Mouse (Mus musculus) C2C12 (cell line): ENCODE measurements around the gene Ctsf. TPM values are rescaled to one million over a fixed set of nuclear protein-coding genes. Genes with fewer than 3 reads are reported as not detected.

Experiments
- H3K27me3 ChIP-seq: one replicate; pipeline ENCODE4 v1.6.1; 2011; ENCODE audit not compliant: control insufficient read depth, insufficient read depth, insufficient read length
- H3K36me3 ChIP-seq: one replicate; pipeline ENCODE4 v1.6.1; 2011; ENCODE audit not compliant: control insufficient read depth, insufficient read depth
- H3K4me3 ChIP-seq: one replicate; pipeline ENCODE4 v1.5.1; 2011; ENCODE audit warnings: mild to moderate bottlenecking, control low read depth; ENCODE audit not compliant: poor library complexity, insufficient read depth, severe bottlenecking
- H3K79me2 ChIP-seq: one replicate; pipeline ENCODE4 v1.6.1; 2011; ENCODE audit not compliant: control insufficient read depth, insufficient read depth
- H3K79me3 ChIP-seq: one replicate; pipeline ENCODE4 v1.6.1; 2011; ENCODE audit warnings: low read depth, control low read depth
- H3ac ChIP-seq: one replicate; pipeline ENCODE3; 2011; ENCODE audit warnings: low read depth; ENCODE audit not compliant: control insufficient read depth, insufficient read length
- CEBPB ChIP-seq: IDR thresholded peaks from one replicate; pipeline ENCODE4 v1.6.1; 2011; ENCODE audit warnings: low read depth, mild to moderate bottlenecking, control low read depth, moderate library complexity
- CTCF ChIP-seq: IDR thresholded peaks from one replicate; pipeline ENCODE4 v1.5.1; 2011; ENCODE audit not compliant: control insufficient read depth, insufficient read depth, insufficient read length
- FOSL1 ChIP-seq: IDR thresholded peaks from one replicate; pipeline ENCODE4 v1.8.0; 2011; ENCODE audit warnings: mild to moderate bottlenecking, low read length; ENCODE audit not compliant: poor library complexity, insufficient read depth, severe bottlenecking
- MAX ChIP-seq: IDR thresholded peaks from one replicate; pipeline ENCODE4 v1.6.1; 2011; ENCODE audit warnings: mild to moderate bottlenecking, control low read depth
- MYOD1 ChIP-seq: IDR thresholded peaks from one replicate; pipeline ENCODE4 v1.6.1; 2011; ENCODE audit warnings: low read depth; ENCODE audit not compliant: control insufficient read depth, insufficient read length
- MYOG ChIP-seq: IDR thresholded peaks from one replicate; pipeline ENCODE4 v1.6.1; 2011; ENCODE audit not compliant: control insufficient read depth, insufficient read length; ENCODE audit errors: extremely low read depth
- USF1 ChIP-seq: IDR thresholded peaks from one replicate; pipeline ENCODE4 v1.6.1; 2011; ENCODE audit warnings: low read depth, mild to moderate bottlenecking, control low read depth, moderate library complexity
- polyA plus RNA-seq: library from polyadenylated mRNA; unstranded; fragments of >200 nt; fragmentation: generic; extraction: Trizol; gene quantifications from one replicate; pipeline ENCODE4 v1.2.1, GENCODE M21; 2012; ENCODE audit warnings: missing spikeins

The Ctsf gene
- polyA plus RNA-seq, 1 experiment, result 1.2 TPM

GRCm38 (mm10) chr19:4877785-4878184, 22.9 kb downstream of the Ctsf start, which contains the start of gene Actn3:
Gene Actn3, minus strand, starts transcription at chr19:4877909.
- H3K27me3 ChIP-seq, result no peaks in the 10 kb centered on the region
- H3ac ChIP-seq, result peak within 1 kb of the TSS; percentile 99
- H3K36me3 ChIP-seq, result no peaks in the 10 kb centered on the region
- peak; percentile 59 for TF ChIP-seq CEBPB
- TF ChIP-seq CTCF, result no peak
- peaks cover 12% of the 10 kb centered on the region for H3K79me2 ChIP-seq
- peaks cover 4% of the 10 kb centered on the region for H3K79me3 ChIP-seq
- peak within 1 kb of the TSS; percentile 84 for H3K4me3 ChIP-seq

- peaks cover 4% of the 10 kb centered on the region for H3K79me3 ChIP-seq
- H3K4me3 ChIP-seq, result peak within 1 kb of the TSS; percentile 84
- no peaks in the 10 kb centered on the region for H3K36me3 ChIP-seq
- TF ChIP-seq MAX, result peak; percentile 12
- TF ChIP-seq MYOG, result no peak
- TF ChIP-seq CTCF, result no peak
- no peak for TF ChIP-seq USF1
- TF ChIP-seq CEBPB, result no peak
- no peak for TF ChIP-seq MYOD1
- TF ChIP-seq FOSL1, result no peak
- H3K27me3 ChIP-seq, result no peaks in the 10 kb centered on the region
- H3ac ChIP-seq, result peak within 1 kb of the TSS; percentile 99
- H3K79me2 ChIP-seq, result peaks cover 12% of the 10 kb centered on the region
Observed at GRCm38 (mm10) chr19:4878405-4879323, 23.7 kb downstream of the Ctsf start, which contains the start of gene Zdhhc24. Gene Zdhhc24, plus strand, starts transcription at chr19:4878668.

GRCm38 (mm10) chr19:4879324-4879703, 24.4 kb downstream of the Ctsf start:
- Histone ChIP-seq H3K4me3 (peak overlapping the region; percentile 84), H3K27me3 (no peaks in the 10 kb centered on the region), H3K36me3 (no peaks in the 10 kb centered on the region), H3K79me3 (peaks cover 4% of the 10 kb centered on the region), H3ac (peak overlapping the region; percentile 8), H3K79me2 (peaks cover 12% of the 10 kb centered on the region)
- TF ChIP-seq CEBPB, result no peak
- TF ChIP-seq MYOG, result no peak
- TF ChIP-seq USF1, result no peak
- TF ChIP-seq MAX, result no peak
- no peak for TF ChIP-seq FOSL1
- no peak for TF ChIP-seq MYOD1
- no peak for TF ChIP-seq CTCF

- no peaks in the 10 kb centered on the region for H3K36me3 ChIP-seq
- no peaks in the 10 kb centered on the region for H3K27me3 ChIP-seq
Observed at GRCm38 (mm10) chr19:4883961-4884360, 29.0 kb downstream of the Ctsf start.

GRCm38 (mm10) chr19:4889791-4890190, 34.9 kb downstream of the Ctsf start:
- H3ac ChIP-seq, result no peak overlapping the region

More at GRCm38 (mm10) chr19:4883961-4884360, 29.0 kb downstream of the Ctsf start:
- H3K79me2 ChIP-seq, result peaks cover 8% of the 10 kb centered on the region
- no peak overlapping the region for H3K4me3 ChIP-seq
- H3ac ChIP-seq, result no peak overlapping the region
- no peak for TF ChIP-seq CEBPB
- TF ChIP-seq CTCF, result no peak
- TF ChIP-seq USF1, result no peak
- peaks cover 3% of the 10 kb centered on the region for H3K79me3 ChIP-seq

GRCm38 (mm10) chr19:4891798-4892197, 36.9 kb downstream of the Ctsf start:
- H3K4me3 ChIP-seq, result no peak overlapping the region
- no peaks in the 10 kb centered on the region for H3K27me3 ChIP-seq
- H3K79me2 ChIP-seq, result no peaks in the 10 kb centered on the region
- H3K79me3 ChIP-seq, result no peaks in the 10 kb centered on the region
- no peaks in the 10 kb centered on the region for H3K36me3 ChIP-seq
- TF ChIP-seq FOSL1, result no peak
- no peak for TF ChIP-seq MYOD1
- no peak for TF ChIP-seq CTCF
- no peak for TF ChIP-seq MAX
- no peak for TF ChIP-seq MYOG
- no peak for TF ChIP-seq CEBPB
- TF ChIP-seq USF1, result no peak
- H3ac ChIP-seq, result no peak overlapping the region

More at GRCm38 (mm10) chr19:4889791-4890190, 34.9 kb downstream of the Ctsf start:
- Histone ChIP-seq H3K4me3 (no peak overlapping the region), H3K27me3 (no peaks in the 10 kb centered on the region), H3K36me3 (no peaks in the 10 kb centered on the region), H3K79me3 (no peaks in the 10 kb centered on the region), H3K79me2 (no peaks in the 10 kb centered on the region)
- no peak for TF ChIP-seq USF1
- TF ChIP-seq MYOD1, result no peak
- TF ChIP-seq MAX, result no peak
- TF ChIP-seq FOSL1, result no peak
